Mouse (Mus musculus) heart, embryonic 15.5 days (tissue): Measurements from ENCODE around the gene Serinc3. TPM values are rescaled to one million over a fixed set of nuclear protein-coding genes. Genes with fewer than 3 reads are reported as not detected.

Source experiments
- ATAC-seq: fragments of 200-750 bp; cut with Nextera tagmentation; replicated peaks from 2 replicates; pipeline ENCODE4 v1.8.0; 2017; ENCODE audit warnings: low read depth, moderate TSS enrichment; ENCODE audit not compliant: insufficient number of reproducible peaks, insufficient read depth, low FRiP score
- H3K27ac ChIP-seq: fragments of 300-500 bp; sonication (generic); 2 replicates; pipeline ENCODE4 v1.5.1; 2015; ENCODE audit warnings: mild to moderate bottlenecking, inconsistent platforms
- H3K27me3 ChIP-seq: fragments of 300-500 bp; sonication (generic); 2 replicates; pipeline ENCODE4 v1.6.1; 2015; ENCODE audit warnings: inconsistent platforms
- H3K36me3 ChIP-seq: fragments of 300-500 bp; sonication (generic); 2 replicates; pipeline ENCODE4 v1.6.1; 2015; ENCODE audit warnings: mild to moderate bottlenecking, inconsistent platforms
- H3K4me1 ChIP-seq: fragments of 300-500 bp; sonication (generic); replicated peaks from 2 replicates; pipeline ENCODE4 v1.6.1; 2015; ENCODE audit warnings: inconsistent platforms
- H3K4me2 ChIP-seq: fragments of 300-500 bp; sonication (generic); 2 replicates; pipeline ENCODE4 v1.6.1; 2015; ENCODE audit warnings: inconsistent platforms, mild to moderate bottlenecking, moderate library complexity
- H3K4me3 ChIP-seq: fragments of 300-500 bp; sonication (generic); 2 replicates; pipeline ENCODE4 v1.5.1; 2015; ENCODE audit warnings: mild to moderate bottlenecking, inconsistent platforms
- H3K9ac ChIP-seq: fragments of 300-500 bp; sonication (generic); 2 replicates; pipeline ENCODE4 v1.6.1; 2015; ENCODE audit warnings: mild to moderate bottlenecking, inconsistent platforms
- H3K9me3 ChIP-seq: fragments of 300-500 bp; sonication (generic); replicated peaks from 2 replicates; pipeline ENCODE4 v1.6.1; 2016; ENCODE audit warnings: inconsistent platforms
- WGBS: fragments of 180-500 bp; shearing (Covaris S2); methylation state at CpG from one replicate; pipeline ENCODE4 v1.1.7; 2015; ENCODE audit warnings: mixed read lengths; 5-methylcytosine and 5-hydroxymethylcytosine counted together
- polyA plus RNA-seq: library from polyadenylated mRNA; unstranded; fragments of >200 nt; fragmentation: Nextera tagmentation; extraction: Ambion mirVana; gene quantifications from 2 replicates; pipeline ENCODE4 v1.2.1, GENCODE M21; 2015

Serinc3 gene
- polyA plus RNA-seq, 1 experiment from 2014 or later = 54.8 TPM

GRCm38 (mm10) chr2:163590211-163590610 lies 54.7 kb downstream of the Serinc3 start:
- no peak for ATAC-seq
- Histone ChIP-seq H3K36me3 (no peaks in the 10 kb centered on the region), H3K27ac (no peak overlapping the region), H3K4me1 (0 out of 2 replicates have a peak, but pooled peaks cover 5% of the 10 kb centered on the region), H3K9me3 (no peaks in the 10 kb centered on the region), H3K27me3 (no peaks in the 10 kb centered on the region), H3K4me3 (no peak overlapping the region), H3K9ac (no peak overlapping the region), H3K4me2 (no peak overlapping the region)
- 42% methylated on average over 12 of the region's 12 CpGs for WGBS

GRCm38 (mm10) chr2:163587506-163587905 lies 57.4 kb downstream of the Serinc3 start:
- Histone ChIP-seq H3K4me2 (no peak overlapping the region), H3K4me1 (0 out of 2 replicates have a peak, but pooled peaks cover 5% of the 10 kb centered on the region), H3K27ac (no peak overlapping the region), H3K27me3 (no peaks in the 10 kb centered on the region), H3K9me3 (no peaks in the 10 kb centered on the region), H3K36me3 (no peaks in the 10 kb centered on the region), H3K9ac (no peak overlapping the region), H3K4me3 (no peak overlapping the region)
- 30% methylated on average over 5 of the region's 5 CpGs for WGBS
- no peak for ATAC-seq

GRCm38 (mm10) chr2:163586384-163587261 lies 58.3 kb downstream of the Serinc3 start:
- Histone ChIP-seq H3K9me3 (no peaks in the 10 kb centered on the region), H3K27ac (no peak overlapping the region), H3K9ac (no peak overlapping the region), H3K36me3 (no peaks in the 10 kb centered on the region), H3K4me2 (no peak overlapping the region), H3K27me3 (no peaks in the 10 kb centered on the region), H3K4me3 (no peak overlapping the region), H3K4me1 (0 out of 2 replicates have a peak, but pooled peaks cover 5% of the 10 kb centered on the region)
- no peak for ATAC-seq
- 45% methylated on average over 19 of the region's 19 CpGs for WGBS

GRCm38 (mm10) chr2:163584088-163584426 lies 60.9 kb downstream of the Serinc3 start:
- 76% methylated on average over 10 of the region's 10 CpGs for WGBS
- no peaks in the 10 kb centered on the region for H3K36me3 ChIP-seq

GRCm38 (mm10) chr2:163583226-163584087 lies 61.5 kb downstream of the Serinc3 start:
- WGBS = 88% methylated on average over 10 of the region's 10 CpGs
- no peaks in the 10 kb centered on the region for H3K36me3 ChIP-seq

More at GRCm38 (mm10) chr2:163584088-163584426, 60.9 kb downstream of the Serinc3 start:
- Histone ChIP-seq H3K9ac (no peak overlapping the region), H3K4me3 (no peak overlapping the region), H3K27ac (no peak overlapping the region), H3K9me3 (no peaks in the 10 kb centered on the region), H3K4me2 (no peak overlapping the region), H3K27me3 (no peaks in the 10 kb centered on the region), H3K4me1 (peaks cover 5% of the 10 kb centered on the region)
- no peak for ATAC-seq

GRCm38 (mm10) chr2:163580069-163580945 lies 64.6 kb downstream of the Serinc3 start:
- ATAC-seq = 0 out of 2 replicates have a peak, but pooled peaks have one; percentile 48
- no peaks in the 10 kb centered on the region for H3K9me3 ChIP-seq
- H3K36me3 ChIP-seq = no peaks in the 10 kb centered on the region
- no peak overlapping the region for H3K4me3 ChIP-seq
- H3K27me3 ChIP-seq = no peaks in the 10 kb centered on the region
- WGBS = 54% methylated on average over 13 of the region's 13 CpGs
- H3K9ac ChIP-seq = no peak overlapping the region
- no peak overlapping the region for H3K4me2 ChIP-seq
- H3K27ac ChIP-seq = no peak overlapping the region
- peaks cover 7% of the 10 kb centered on the region for H3K4me1 ChIP-seq

More at GRCm38 (mm10) chr2:163583226-163584087, 61.5 kb downstream of the Serinc3 start:
- Histone ChIP-seq H3K4me2 (no peak overlapping the region), H3K4me3 (no peak overlapping the region), H3K9ac (no peak overlapping the region), H3K4me1 (peaks cover 5% of the 10 kb centered on the region), H3K27ac (no peak overlapping the region), H3K9me3 (no peaks in the 10 kb centered on the region), H3K27me3 (no peaks in the 10 kb centered on the region)
- ATAC-seq = no peak

- Histone ChIP-seq H3K36me3 (no peaks in the 10 kb centered on the region), H3K4me3 (no peak overlapping the region), H3K27ac (no peak overlapping the region), H3K27me3 (peaks cover 14% of the 10 kb centered on the region), H3K9ac (no peak overlapping the region), H3K4me2 (no peak overlapping the region), H3K9me3 (no peaks in the 10 kb centered on the region), H3K4me1 (peaks cover 8% of the 10 kb centered on the region)
- 79% methylated on average over 2 of the region's 2 CpGs for WGBS
- ATAC-seq = no peak
Measured at GRCm38 (mm10) chr2:163577986-163578385, 66.9 kb downstream of the Serinc3 start.

- H3K4me2 ChIP-seq = peak overlapping the region; percentile 31
- no peak overlapping the region for H3K9ac ChIP-seq
- peaks cover 6% of the 10 kb centered on the region for H3K4me1 ChIP-seq
- ATAC-seq = no peak
- H3K27me3 ChIP-seq = peaks cover 18% of the 10 kb centered on the region
- no peaks in the 10 kb centered on the region for H3K9me3 ChIP-seq
- WGBS = 41% methylated on average over 11 of the region's 11 CpGs
- no peaks in the 10 kb centered on the region for H3K36me3 ChIP-seq
- no peak overlapping the region for H3K27ac ChIP-seq
- no peak overlapping the region for H3K4me3 ChIP-seq
Measured at GRCm38 (mm10) chr2:163575248-163575647, 69.7 kb downstream of the Serinc3 start.

- Histone ChIP-seq H3K4me1 (0 out of 2 replicates have a peak, but pooled peaks cover 4% of the 10 kb centered on the region), H3K27ac (no peak overlapping the region), H3K9me3 (no peaks in the 10 kb centered on the region), H3K4me3 (no peak overlapping the region), H3K4me2 (no peak overlapping the region), H3K9ac (no peak overlapping the region), H3K36me3 (no peaks in the 10 kb centered on the region), H3K27me3 (peaks cover 21% of the 10 kb centered on the region)
- ATAC-seq = no peak
- WGBS = 74% methylated on average over 3 of the region's 3 CpGs
Measured at GRCm38 (mm10) chr2:163574321-163574720, 70.6 kb downstream of the Serinc3 start.
